Mouse (Mus musculus) bone marrow macrophage, adult 2 months (primary cell): ENCODE measurements around the gene Fsd1l.

Experiments
- CTCF ChIP-seq: IDR thresholded peaks from 2 replicates; pipeline ENCODE4 v1.5.1; 2012; ENCODE audit warnings: low read depth, mild to moderate bottlenecking, low read length, moderate library complexity
- POLR2A ChIP-seq: IDR thresholded peaks from 2 replicates; pipeline ENCODE4 v1.6.1; 2012; ENCODE audit warnings: mild to moderate bottlenecking, low read depth, low read length, borderline replicate concordance

GRCm38 (mm10) chr4:53728121-53728520, 96.8 kb downstream of the Fsd1l start:
- no peak for TF ChIP-seq POLR2A
- TF ChIP-seq CTCF, result no peak
